Mouse (Mus musculus) midbrain, embryonic 14.5 days (tissue): ENCODE data around the gene Acsl3. TPM values are rescaled to one million over a fixed set of nuclear protein-coding genes. Genes with fewer than 3 reads are reported as not detected.

Experiments used
- ATAC-seq: fragments of 200-750 bp; cut with Nextera tagmentation; 2 replicates; pipeline ENCODE4 v1.8.0; 2017; ENCODE audit warnings: moderate number of reproducible peaks, moderate library complexity; ENCODE audit not compliant: low FRiP score, low TSS enrichment
- DNase-seq: peaks from one replicate; pipeline ENCODE4 v3.0.0-alpha.2; 2015
- H3K27ac ChIP-seq: fragments of 300-500 bp; sonication (generic); replicated peaks from 2 replicates; pipeline ENCODE4 v1.5.1; 2014; ENCODE audit warnings: mild to moderate bottlenecking, low read depth, low read length, moderate library complexity
- H3K27me3 ChIP-seq: fragments of 300-500 bp; sonication (generic); 2 replicates; pipeline ENCODE4 v1.6.1; 2014; ENCODE audit warnings: low read length, control low read depth, mixed read lengths; ENCODE audit not compliant: control insufficient read depth, insufficient read depth
- H3K36me3 ChIP-seq: fragments of 300-500 bp; sonication (generic); 2 replicates; pipeline ENCODE4 v1.6.1; 2014; ENCODE audit warnings: low read length, control low read depth; ENCODE audit not compliant: control insufficient read depth, insufficient read depth
- H3K4me1 ChIP-seq: fragments of 300-500 bp; sonication (generic); 2 replicates; pipeline ENCODE4 v1.6.1; 2014; ENCODE audit warnings: mild to moderate bottlenecking, antibody characterized with exemption, low read length, control low read depth; ENCODE audit not compliant: control insufficient read depth, insufficient read depth
- H3K4me2 ChIP-seq: fragments of 300-500 bp; sonication (generic); 2 replicates; pipeline ENCODE4 v1.6.1; 2014; ENCODE audit warnings: mild to moderate bottlenecking, low read length, moderate library complexity
- H3K4me3 ChIP-seq: fragments of 300-500 bp; sonication (generic); replicated peaks from 2 replicates; pipeline ENCODE4 v1.5.1; 2014; ENCODE audit warnings: low read depth, low read length
- H3K9ac ChIP-seq: fragments of 300-500 bp; sonication (generic); replicated peaks from 2 replicates; pipeline ENCODE4 v1.6.1; 2014; ENCODE audit warnings: mild to moderate bottlenecking, low read length, moderate library complexity
- H3K9me3 ChIP-seq: fragments of 300-500 bp; sonication (generic); 2 replicates; pipeline ENCODE4 v1.6.1; 2016; ENCODE audit warnings: low read length, control low read depth, mixed read lengths; ENCODE audit not compliant: control insufficient read depth
- WGBS: fragments of 180-500 bp; shearing (Covaris S2); extraction: QIAGEN DNeasy Blood & Tissue Kit; methylation state at CpG from one replicate; pipeline ENCODE4 v1.1.7; 2014; 5-methylcytosine and 5-hydroxymethylcytosine counted together
- polyA plus RNA-seq: library from polyadenylated mRNA; unstranded; fragments of >200 nt; fragmentation: Nextera tagmentation; extraction: Ambion mirVana; gene quantifications from 2 replicates; pipeline ENCODE4 v1.2.1, GENCODE M21; 2014

Acsl3 gene
- 61.3 and 105 TPM in 2 replicates for polyA plus RNA-seq

DNA sequence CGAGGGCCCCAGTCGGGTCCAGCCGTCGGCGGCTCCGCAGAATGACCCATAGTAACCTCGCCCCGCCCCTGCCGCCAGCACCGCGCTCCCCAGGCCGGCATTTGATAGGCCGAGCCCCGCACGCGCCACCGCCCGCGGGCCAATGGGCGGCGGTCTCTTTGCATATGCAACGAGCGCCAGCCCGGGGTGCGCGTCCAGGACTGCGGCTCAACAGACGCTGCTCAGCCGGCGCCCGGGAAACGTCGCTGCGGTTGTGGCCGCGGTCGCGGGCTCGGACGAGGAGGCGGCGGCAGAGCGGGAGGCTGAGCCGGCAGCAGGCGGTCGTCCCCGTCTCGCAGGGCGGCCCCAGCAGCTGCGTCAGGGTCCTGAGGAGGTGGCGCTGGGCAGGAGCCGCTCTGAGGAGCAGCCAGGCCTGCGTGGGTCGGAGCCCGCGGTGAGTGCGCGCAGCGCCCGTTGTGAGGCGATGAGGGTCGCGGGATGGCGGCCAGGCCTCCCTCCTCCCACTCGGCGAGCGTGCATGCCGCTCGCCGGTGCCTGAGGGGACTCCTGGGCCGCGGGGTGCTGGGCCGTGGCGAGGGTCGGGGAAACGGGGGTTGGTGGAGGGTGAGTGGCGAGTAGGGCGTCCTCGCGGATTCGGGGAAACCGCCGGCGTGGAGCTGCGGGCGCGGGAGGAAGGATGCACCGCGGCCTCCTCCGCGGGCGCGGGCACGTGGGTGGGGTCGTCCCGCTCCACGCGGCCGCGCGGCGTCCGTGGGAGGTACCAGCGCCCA, at the start of gene Acsl3, which contains the start of gene Utp14b:
Gene Acsl3, plus strand, starts transcription at position 155 of the 770 bp plus-strand sequence.
Gene Utp14b, plus strand, starts transcription at position 368 of the 770 bp plus-strand sequence.
- Histone ChIP-seq H3K4me3 (peak within 1 kb of the TSS; percentile 95), H3K36me3 (no peaks in the 10 kb centered on the region), H3K4me1 (peaks cover 31% of the 10 kb centered on the region), H3K9me3 (no peaks in the 10 kb centered on the region), H3K27ac (peak within 1 kb of the TSS; percentile 98), H3K9ac (peak within 1 kb of the TSS; percentile 93), H3K4me2 (peak within 1 kb of the TSS; percentile 62), H3K27me3 (no peaks in the 10 kb centered on the region)
- DNase-seq (peak; percentile 99), ATAC-seq (peak; percentile 99)
- WGBS: under 1% methylated on average over 101 of the region's 104 CpGs

DNA sequence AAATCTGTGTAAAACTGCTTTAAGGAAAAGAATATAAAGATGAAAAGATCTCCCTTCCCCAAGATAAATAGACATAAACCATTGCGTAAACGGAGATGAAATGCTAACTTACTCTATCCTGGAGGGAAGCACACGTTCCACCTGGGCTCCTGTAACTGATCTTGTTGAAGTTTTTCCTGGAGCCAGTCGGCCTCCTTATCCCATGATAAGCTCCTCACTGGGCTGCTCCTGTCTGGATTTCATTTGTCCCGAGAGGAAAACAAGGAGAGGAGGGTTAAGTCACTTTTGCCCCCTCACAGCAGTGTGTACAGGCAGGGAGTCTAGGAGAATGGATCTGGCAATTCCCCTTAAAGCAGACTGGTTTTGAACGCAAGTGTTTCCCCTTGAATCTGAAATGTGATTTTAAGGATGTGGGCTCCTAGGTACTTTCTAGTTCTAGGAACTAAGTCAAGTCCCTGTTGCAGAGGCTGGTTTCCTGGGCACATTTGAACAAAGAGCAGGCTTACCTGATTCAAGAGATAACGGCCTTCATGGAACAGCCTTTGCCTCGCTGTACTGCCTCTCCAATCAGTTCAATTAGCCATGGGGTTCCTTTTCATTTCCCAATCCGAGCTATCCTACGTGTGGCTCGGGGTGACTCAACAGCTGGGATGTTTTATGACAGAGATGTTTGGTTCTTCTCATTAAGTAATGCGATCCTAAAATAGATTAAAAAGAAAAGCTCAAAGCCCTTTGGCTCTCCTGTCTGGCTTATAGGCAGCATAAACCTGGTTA, 48.3 kb upstream of the Acsl3 start:
- Histone ChIP-seq H3K9me3 (no peaks in the 10 kb centered on the region), H3K27ac (no peak overlapping the region), H3K27me3 (no peaks in the 10 kb centered on the region), H3K4me1 (no peaks in the 10 kb centered on the region), H3K4me2 (no peak overlapping the region), H3K4me3 (no peak overlapping the region), H3K36me3 (no peaks in the 10 kb centered on the region), H3K9ac (no peak overlapping the region)
- DNase-seq (no peak), ATAC-seq (no peak)
- WGBS: 42% methylated on average over 12 of the region's 12 CpGs

DNA sequence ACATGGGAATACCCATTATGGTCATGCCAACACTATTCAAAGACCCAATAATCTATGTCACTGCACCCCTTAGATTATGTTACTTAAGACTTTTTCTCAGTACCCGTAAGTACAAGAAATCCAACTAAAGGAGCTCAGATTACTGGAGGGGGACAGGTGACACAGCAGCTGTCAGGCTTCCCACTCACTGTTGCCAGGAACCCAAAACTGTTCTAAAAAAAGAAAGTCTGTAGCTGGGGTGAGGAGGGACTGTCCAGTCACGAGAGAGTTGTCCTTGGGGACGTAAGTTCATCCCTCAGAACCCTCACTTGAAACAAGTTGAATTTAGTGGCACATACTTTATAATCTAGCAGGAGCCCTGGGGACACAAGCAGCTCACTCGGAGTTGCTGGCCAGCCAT, 46.6 kb upstream of the Acsl3 start:
- no peak overlapping the region for H3K4me3 ChIP-seq
- 79% methylated on average over 4 of the region's 4 CpGs for WGBS
- no peak for ATAC-seq
- H3K27me3 ChIP-seq: no peaks in the 10 kb centered on the region
- no peaks in the 10 kb centered on the region for H3K4me1 ChIP-seq
- H3K36me3 ChIP-seq: no peaks in the 10 kb centered on the region
- no peak overlapping the region for H3K9ac ChIP-seq
- no peaks in the 10 kb centered on the region for H3K9me3 ChIP-seq
- no peak overlapping the region for H3K27ac ChIP-seq
- no peak for DNase-seq
- H3K4me2 ChIP-seq: no peak overlapping the region

DNA sequence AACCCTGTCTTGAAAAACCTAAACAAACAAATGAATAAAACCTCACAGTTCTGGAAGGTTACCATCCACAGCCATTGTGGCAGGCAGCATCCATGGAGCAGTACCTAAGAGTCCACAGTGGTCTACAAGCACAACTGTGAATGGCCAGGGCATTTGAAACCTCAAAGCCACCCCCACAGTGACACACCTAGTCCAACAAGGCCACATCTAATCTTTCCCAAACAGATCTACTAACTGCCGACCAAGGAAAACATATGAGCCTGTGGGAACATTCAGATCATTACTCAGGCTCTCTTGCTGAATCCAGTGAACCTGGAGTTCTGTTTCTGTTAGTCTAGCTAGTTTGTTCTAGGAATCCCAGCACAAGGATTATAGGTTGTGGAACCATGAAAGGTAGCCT, 44.7 kb upstream of the Acsl3 start:
- Histone ChIP-seq H3K27ac (no peak overlapping the region), H3K9me3 (0 out of 2 replicates have a peak, but pooled peaks cover under 1% of the 10 kb centered on the region), H3K9ac (no peak overlapping the region), H3K4me2 (no peak overlapping the region), H3K27me3 (no peaks in the 10 kb centered on the region), H3K4me3 (no peak overlapping the region), H3K4me1 (no peaks in the 10 kb centered on the region), H3K36me3 (no peaks in the 10 kb centered on the region)
- no peak for ATAC-seq
- 86% methylated on average over 1 of the region's 1 CpGs for WGBS
- DNase-seq: no peak

DNA sequence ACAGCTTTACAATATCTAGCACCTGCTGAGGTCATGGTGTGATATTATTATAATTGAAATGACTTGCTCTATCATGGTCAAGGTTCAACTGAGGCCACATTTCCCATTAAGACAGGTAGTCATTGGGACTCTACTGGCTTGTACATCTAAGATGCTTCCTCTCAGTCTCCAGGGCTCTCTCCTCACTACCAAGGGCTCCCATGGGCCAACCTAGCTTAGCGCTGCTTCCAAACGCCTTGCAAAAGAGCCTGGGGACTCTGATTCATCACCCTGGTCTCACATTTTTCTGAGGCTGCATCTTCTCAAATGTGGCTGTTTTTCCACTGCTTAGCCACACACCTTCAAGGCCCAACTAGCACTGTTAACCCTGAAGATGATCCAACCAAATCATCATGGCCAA, 33.3 kb upstream of the Acsl3 start:
- Histone ChIP-seq H3K36me3 (no peaks in the 10 kb centered on the region), H3K4me1 (no peaks in the 10 kb centered on the region), H3K27me3 (no peaks in the 10 kb centered on the region), H3K9me3 (no peaks in the 10 kb centered on the region), H3K27ac (no peak overlapping the region), H3K4me3 (no peak overlapping the region), H3K9ac (no peak overlapping the region), H3K4me2 (no peak overlapping the region)
- ATAC-seq (no peak), DNase-seq (no peak)
- 95% methylated on average over 2 of the region's 2 CpGs for WGBS

DNA sequence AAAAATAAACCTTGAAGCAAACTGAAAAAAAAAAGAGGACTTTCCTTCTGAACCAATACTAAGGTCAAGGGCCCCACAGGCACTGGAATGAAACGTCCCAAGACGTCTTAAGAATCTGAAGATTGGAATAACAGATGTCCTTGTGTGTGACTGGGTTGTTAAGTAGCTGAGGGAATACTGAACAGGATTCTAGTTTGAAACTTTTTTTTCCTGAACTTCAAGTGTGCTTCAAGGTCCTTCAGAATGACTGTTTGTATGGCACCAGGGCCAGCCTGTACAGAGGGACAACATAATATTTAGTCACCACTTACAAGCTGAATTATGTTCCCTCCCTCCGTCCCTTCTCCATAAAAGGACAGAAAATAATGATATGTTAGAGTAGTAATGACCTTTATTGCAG, 23.1 kb upstream of the Acsl3 start:
- WGBS: 78% methylated on average over 3 of the region's 3 CpGs
- H3K9ac ChIP-seq: no peak overlapping the region
- H3K4me2 ChIP-seq: no peak overlapping the region
- no peaks in the 10 kb centered on the region for H3K36me3 ChIP-seq
- H3K27me3 ChIP-seq: no peaks in the 10 kb centered on the region
- ATAC-seq: no peak
- H3K27ac ChIP-seq: no peak overlapping the region
- H3K4me1 ChIP-seq: no peaks in the 10 kb centered on the region
- DNase-seq: peak; percentile 14
- H3K4me3 ChIP-seq: no peak overlapping the region
- H3K9me3 ChIP-seq: no peaks in the 10 kb centered on the region

DNA sequence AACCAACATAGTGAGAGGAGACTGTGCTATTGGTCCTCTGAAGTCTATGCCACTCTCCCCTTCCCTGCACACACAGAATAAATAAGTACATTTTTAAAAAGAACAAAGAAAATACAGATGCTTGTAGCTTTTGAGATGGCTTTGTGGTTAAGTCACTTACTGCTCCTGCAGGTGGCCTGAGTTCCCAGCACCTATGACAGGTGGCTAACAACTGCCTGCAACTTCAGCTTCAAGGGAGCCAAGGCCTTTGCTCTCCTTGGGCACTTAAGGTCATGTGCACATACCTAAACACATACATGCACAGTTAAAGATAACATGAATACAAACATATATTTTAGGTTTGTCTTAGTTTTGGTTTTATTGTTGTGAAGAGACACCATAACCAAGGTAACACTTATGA, 16.8 kb upstream of the Acsl3 start:
- DNase-seq (no peak), ATAC-seq (no peak)
- Histone ChIP-seq H3K27me3 (no peaks in the 10 kb centered on the region), H3K4me3 (no peak overlapping the region), H3K27ac (no peak overlapping the region), H3K4me2 (no peak overlapping the region), H3K36me3 (no peaks in the 10 kb centered on the region), H3K4me1 (no peaks in the 10 kb centered on the region), H3K9me3 (no peaks in the 10 kb centered on the region), H3K9ac (no peak overlapping the region)

DNA sequence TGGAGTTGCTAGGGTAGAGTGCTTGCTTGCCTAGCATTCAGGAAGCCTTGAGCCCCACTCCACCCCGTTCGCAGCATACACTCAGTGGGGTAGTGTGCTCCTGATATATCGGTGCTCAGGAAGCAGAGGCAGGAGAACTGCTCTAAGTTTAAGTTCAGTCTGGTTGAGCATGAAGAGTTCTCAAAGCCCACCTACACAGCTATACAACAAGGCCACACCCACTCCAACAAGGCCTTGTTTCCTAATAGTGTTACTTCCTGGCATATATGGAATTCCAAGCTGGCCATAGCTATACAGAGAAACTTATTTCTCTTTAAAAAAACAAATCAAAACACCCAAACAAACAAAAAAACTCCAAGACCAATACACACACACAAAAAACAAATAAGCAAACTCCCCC, 15.8 kb upstream of the Acsl3 start:
- no peak overlapping the region for H3K4me2 ChIP-seq
- H3K27ac ChIP-seq: no peak overlapping the region
- H3K4me1 ChIP-seq: no peaks in the 10 kb centered on the region
- DNase-seq (no peak), ATAC-seq (no peak)
- 92% methylated on average over 3 of the region's 3 CpGs for WGBS
- H3K36me3 ChIP-seq: no peaks in the 10 kb centered on the region
- no peaks in the 10 kb centered on the region for H3K27me3 ChIP-seq
- no peaks in the 10 kb centered on the region for H3K9me3 ChIP-seq
- H3K4me3 ChIP-seq: no peak overlapping the region
- H3K9ac ChIP-seq: no peak overlapping the region
